Mouse (Mus musculus) natural killer cell, adult 2 months (primary cell): ENCODE data around the gene Dnm2.
A peak's percentile ranks its signal among the peaks of the same experiment; 100 is the strongest.

ENCODE experiments used
- DNase-seq, 2 experiments: peaks; one replicate each; pipeline ENCODE4 v3.0.0; 2022; ENCODE audit warnings: low spot score in 2 of 2

Gene Dnm2

GRCm38 (mm10) chr9:21428178-21428577, 3.5 kb downstream of the Dnm2 start:
- no peak for DNase-seq

GRCm38 (mm10) chr9:21430724-21431123, 6.0 kb downstream of the Dnm2 start:
- no peak for DNase-seq

GRCm38 (mm10) chr9:21432066-21432465, 7.4 kb downstream of the Dnm2 start:
- no peak for DNase-seq

- no peak for DNase-seq
Measured at GRCm38 (mm10) chr9:21433766-21434165, 9.1 kb downstream of the Dnm2 start.

- DNase-seq, result no peak
Measured at GRCm38 (mm10) chr9:21434410-21434809, 9.7 kb downstream of the Dnm2 start.

GRCm38 (mm10) chr9:21435777-21436635, 11.3 kb downstream of the Dnm2 start:
- peak; percentile 78 to 83 for DNase-seq

GRCm38 (mm10) chr9:21437577-21437976, 12.9 kb downstream of the Dnm2 start:
- DNase-seq, result no peak

GRCm38 (mm10) chr9:21438219-21438618, 13.5 kb downstream of the Dnm2 start:
- no peak for DNase-seq

- DNase-seq, result no peak
Measured at GRCm38 (mm10) chr9:21439456-21439855, 14.7 kb downstream of the Dnm2 start.

- DNase-seq, result no peak
Measured at GRCm38 (mm10) chr9:21439914-21440313, 15.2 kb downstream of the Dnm2 start.

- no peak for DNase-seq
Measured at GRCm38 (mm10) chr9:21440387-21440786, 15.7 kb downstream of the Dnm2 start.

GRCm38 (mm10) chr9:21443853-21444252, 19.1 kb downstream of the Dnm2 start:
- no peak for DNase-seq

GRCm38 (mm10) chr9:21444574-21444973, 19.9 kb downstream of the Dnm2 start:
- DNase-seq, result no peak

- DNase-seq, result no peak
Measured at GRCm38 (mm10) chr9:21445081-21445744, 20.5 kb downstream of the Dnm2 start.

- peak; percentile 18 to 23 for DNase-seq
Measured at GRCm38 (mm10) chr9:21447778-21448177, 23.1 kb downstream of the Dnm2 start.

GRCm38 (mm10) chr9:21449710-21450109, 25.0 kb downstream of the Dnm2 start:
- DNase-seq, result no peak

- peak; percentile 17 to 37 for DNase-seq
Measured at GRCm38 (mm10) chr9:21450270-21450669, 25.6 kb downstream of the Dnm2 start.

- no peak for DNase-seq
Measured at GRCm38 (mm10) chr9:21451391-21451790, 26.7 kb downstream of the Dnm2 start.

- no peak for DNase-seq
Measured at GRCm38 (mm10) chr9:21451870-21452269, 27.2 kb downstream of the Dnm2 start.

- DNase-seq, result no peak
Measured at GRCm38 (mm10) chr9:21453003-21453402, 28.3 kb downstream of the Dnm2 start.

- DNase-seq, result no peak
Measured at GRCm38 (mm10) chr9:21453459-21453858, 28.8 kb downstream of the Dnm2 start.

- no peak for DNase-seq
Measured at GRCm38 (mm10) chr9:21454556-21454955, 29.8 kb downstream of the Dnm2 start.

- DNase-seq, result no peak
Measured at GRCm38 (mm10) chr9:21455103-21455770, 30.5 kb downstream of the Dnm2 start.
